Mouse (Mus musculus) neural tube, embryonic 12.5 days (tissue): Measurements from ENCODE around the gene Aff1. TPM values are rescaled to one million over a fixed set of nuclear protein-coding genes. Genes with fewer than 3 reads are reported as not detected.

Experiments used
- ATAC-seq: fragments of 200-750 bp; cut with Nextera tagmentation; 2 replicates; pipeline ENCODE4 v1.8.0; 2017; ENCODE audit warnings: low read depth, mild to moderate bottlenecking, moderate TSS enrichment, moderate library complexity; ENCODE audit not compliant: low FRiP score
- H3K27ac ChIP-seq: fragments of 300-500 bp; sonication (generic); 2 replicates; pipeline ENCODE4 v1.5.1; 2016
- H3K27me3 ChIP-seq: fragments of 300-500 bp; sonication (generic); replicated peaks from 2 replicates; pipeline ENCODE4 v1.6.1; 2016; ENCODE audit warnings: mild to moderate bottlenecking
- H3K36me3 ChIP-seq: fragments of 300-500 bp; sonication (generic); 2 replicates; pipeline ENCODE4 v1.6.1; 2016; ENCODE audit warnings: mild to moderate bottlenecking
- H3K4me1 ChIP-seq: fragments of 300-500 bp; sonication (generic); 2 replicates; pipeline ENCODE4 v1.6.1; 2016
- H3K4me2 ChIP-seq: fragments of 300-500 bp; sonication (generic); replicated peaks from 2 replicates; pipeline ENCODE4 v1.6.1; 2016; ENCODE audit warnings: mild to moderate bottlenecking
- H3K4me3 ChIP-seq: fragments of 300-500 bp; sonication (generic); 2 replicates; pipeline ENCODE4 v1.5.1; 2016
- H3K9ac ChIP-seq: fragments of 300-500 bp; sonication (generic); 2 replicates; pipeline ENCODE4 v1.6.1; 2016; ENCODE audit warnings: mild to moderate bottlenecking
- H3K9me3 ChIP-seq: fragments of 300-500 bp; sonication (generic); 2 replicates; pipeline ENCODE4 v1.6.1; 2016; ENCODE audit warnings: mild to moderate bottlenecking
- WGBS: fragments of 180-500 bp; shearing (Covaris S2); methylation state at CpG from one replicate; pipeline ENCODE4 v1.1.7; 2016; 5-methylcytosine and 5-hydroxymethylcytosine counted together
- polyA plus RNA-seq: library from polyadenylated mRNA; unstranded; fragments of >200 nt; fragmentation: Nextera tagmentation; extraction: Ambion mirVana; gene quantifications from 2 replicates; pipeline ENCODE4 v1.2.1, GENCODE M21; 2016

Gene Aff1
- polyA plus RNA-seq, 1 experiment from 2014 or later: 4.6 TPM

DNA sequence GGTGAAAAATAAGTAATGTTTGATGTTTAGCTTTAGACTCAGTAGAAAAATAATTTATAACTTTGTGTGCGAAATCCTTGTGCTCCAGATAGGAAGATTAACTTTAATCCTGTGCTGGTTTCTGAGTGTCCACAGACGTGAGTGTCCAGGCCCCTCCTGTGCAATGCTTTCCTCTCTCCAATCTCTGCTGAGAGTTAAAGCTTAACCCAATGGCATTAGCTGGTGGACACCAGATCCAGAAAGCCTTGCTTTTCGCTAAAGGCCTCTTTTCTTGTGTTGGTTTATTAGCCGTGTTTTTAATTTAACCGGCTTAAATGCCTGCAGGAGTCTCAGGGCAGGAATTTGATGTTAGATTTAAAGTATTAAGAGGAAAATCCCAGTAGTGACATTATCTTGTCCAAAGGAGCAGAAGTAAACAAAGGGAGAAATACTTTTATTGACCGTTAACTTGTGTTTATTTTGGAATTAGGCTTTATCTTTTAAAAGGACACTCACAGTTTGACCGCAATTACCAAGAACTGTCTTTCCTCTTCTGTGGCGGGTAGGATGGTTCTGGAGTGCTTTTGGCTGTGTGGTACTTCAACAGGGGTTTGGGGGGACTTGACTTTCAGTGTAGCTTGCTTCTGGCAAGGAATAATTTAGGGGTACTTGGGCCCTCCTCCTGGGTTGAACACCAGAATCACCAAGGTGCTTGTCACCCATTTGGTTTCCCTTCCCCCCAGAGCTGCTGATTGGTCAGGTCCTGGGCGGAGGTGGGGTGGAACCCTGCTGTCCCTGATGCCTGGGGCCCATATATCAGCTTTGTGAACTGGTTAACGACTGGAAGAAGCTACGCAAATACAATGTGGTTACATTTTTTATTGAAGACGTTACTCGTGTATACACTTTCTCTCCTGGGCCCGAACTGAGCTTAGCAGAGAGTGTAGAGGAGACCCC, 67.6 kb downstream of the Aff1 start:
- ATAC-seq: 0 out of 2 replicates have a peak, but pooled peaks have one; percentile 41
- H3K4me3 ChIP-seq: peak overlapping the region; percentile 28
- H3K9me3 ChIP-seq: no peaks in the 10 kb centered on the region
- peak overlapping the region; percentile 33 for H3K9ac ChIP-seq
- no peak overlapping the region for H3K27ac ChIP-seq
- H3K4me1 ChIP-seq: peaks cover 16% of the 10 kb centered on the region
- H3K4me2 ChIP-seq: peak overlapping the region; percentile 65
- no peaks in the 10 kb centered on the region for H3K36me3 ChIP-seq
- H3K27me3 ChIP-seq: no peaks in the 10 kb centered on the region
- 36% methylated on average over 14 of the region's 14 CpGs for WGBS

DNA sequence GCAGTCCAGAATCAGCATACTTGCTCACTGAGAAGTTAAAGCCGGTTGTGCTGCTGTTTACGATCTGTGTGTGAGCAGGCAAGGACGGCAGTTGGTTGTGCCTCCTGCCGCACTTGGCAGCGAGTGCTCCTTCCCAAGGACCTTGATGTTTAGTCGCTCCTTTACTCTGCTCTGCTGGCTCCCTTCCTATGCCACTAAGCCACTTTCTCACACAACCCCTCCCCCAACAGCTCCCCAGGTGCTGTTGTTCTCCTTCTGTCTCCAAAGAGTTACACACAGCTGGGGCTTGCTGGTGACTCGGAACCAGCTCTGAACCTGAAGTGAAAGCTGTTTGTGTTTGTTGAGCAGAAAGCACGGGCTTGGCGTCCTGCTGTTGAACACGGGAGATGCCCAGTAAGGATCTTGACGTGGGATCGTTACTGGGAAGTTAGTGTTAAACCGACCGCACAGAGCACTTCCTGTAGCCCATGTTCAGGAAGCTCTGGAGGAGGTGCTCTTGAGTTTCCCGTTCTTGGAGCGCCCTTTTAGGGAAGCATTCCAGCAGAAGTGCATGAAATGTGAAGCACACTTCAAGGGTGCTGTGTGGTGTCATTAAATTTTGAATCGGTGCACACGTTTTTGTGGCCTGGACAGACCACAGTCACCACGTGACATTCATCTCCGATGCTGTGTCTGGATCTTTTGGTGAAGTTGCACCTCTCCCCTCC, 68.4 kb downstream of the Aff1 start:
- H3K9me3 ChIP-seq: no peaks in the 10 kb centered on the region
- ATAC-seq: peak; percentile 53
- no peak overlapping the region for H3K27ac ChIP-seq
- 3% methylated on average over 20 of the region's 20 CpGs for WGBS
- H3K4me2 ChIP-seq: peak overlapping the region; percentile 65
- no peaks in the 10 kb centered on the region for H3K36me3 ChIP-seq
- peak overlapping the region; percentile 28 for H3K4me3 ChIP-seq
- peaks cover 16% of the 10 kb centered on the region for H3K4me1 ChIP-seq
- no peaks in the 10 kb centered on the region for H3K27me3 ChIP-seq
- H3K9ac ChIP-seq: peak overlapping the region; percentile 33

DNA sequence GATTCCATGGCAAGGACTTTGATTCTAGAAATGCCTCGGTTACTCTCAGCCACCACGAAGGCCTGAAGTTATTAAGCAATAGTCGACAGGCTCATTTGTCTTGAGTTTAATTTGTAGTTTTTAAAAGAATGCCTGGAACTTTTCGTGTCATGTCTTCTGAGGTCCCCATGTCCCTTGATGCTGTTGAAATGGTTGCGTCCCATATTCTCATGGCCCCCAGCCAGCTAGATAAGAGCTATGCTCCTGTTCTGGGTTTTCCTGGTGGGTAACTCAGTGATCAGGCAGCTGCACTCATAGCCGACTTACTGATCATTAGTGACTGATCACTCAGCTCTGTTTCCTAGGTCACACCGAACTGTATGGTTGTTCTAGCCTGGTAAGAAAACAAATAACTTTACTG, 69.6 kb downstream of the Aff1 start:
- WGBS: 80% methylated on average over 7 of the region's 7 CpGs
- H3K9me3 ChIP-seq: 0 out of 2 replicates have a peak, but pooled peaks cover 9% of the 10 kb centered on the region

DNA sequence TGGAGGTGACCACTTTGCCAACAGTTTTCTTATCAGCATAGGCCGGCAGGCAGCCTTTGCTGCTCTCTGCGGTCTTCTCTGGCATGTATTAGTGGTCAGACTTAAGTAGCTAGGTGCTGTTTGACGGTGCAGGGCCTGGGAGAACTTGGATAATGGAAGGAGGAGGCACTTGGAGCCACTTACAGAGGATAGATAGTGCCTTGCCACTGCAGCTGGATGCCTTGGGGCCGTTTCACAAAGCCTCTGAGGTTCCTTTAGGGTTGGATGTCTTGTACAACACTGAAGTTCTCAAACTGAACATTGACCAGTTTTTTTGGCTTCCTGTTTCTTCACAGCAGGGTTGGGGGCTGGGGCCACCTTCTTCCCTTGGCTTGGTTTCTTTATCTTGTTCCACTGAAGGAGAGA, 70.7 kb downstream of the Aff1 start:
- H3K4me3 ChIP-seq: no peak overlapping the region
- H3K9ac ChIP-seq: no peak overlapping the region
- H3K9me3 ChIP-seq: 0 out of 2 replicates have a peak, but pooled peaks cover 9% of the 10 kb centered on the region
- H3K27me3 ChIP-seq: no peaks in the 10 kb centered on the region
- no peaks in the 10 kb centered on the region for H3K36me3 ChIP-seq
- no peak overlapping the region for H3K27ac ChIP-seq
- H3K4me1 ChIP-seq: peaks cover 16% of the 10 kb centered on the region
- H3K4me2 ChIP-seq: no peak overlapping the region
- no peak for ATAC-seq
- WGBS: 84% methylated on average over 4 of the region's 4 CpGs

More for the DNA sequence above, 69.6 kb downstream of the Aff1 start:
- Histone ChIP-seq H3K4me3 (no peak overlapping the region), H3K4me2 (no peak overlapping the region), H3K27me3 (no peaks in the 10 kb centered on the region), H3K27ac (no peak overlapping the region), H3K4me1 (peaks cover 16% of the 10 kb centered on the region), H3K9ac (no peak overlapping the region), H3K36me3 (no peaks in the 10 kb centered on the region)
- no peak for ATAC-seq

DNA sequence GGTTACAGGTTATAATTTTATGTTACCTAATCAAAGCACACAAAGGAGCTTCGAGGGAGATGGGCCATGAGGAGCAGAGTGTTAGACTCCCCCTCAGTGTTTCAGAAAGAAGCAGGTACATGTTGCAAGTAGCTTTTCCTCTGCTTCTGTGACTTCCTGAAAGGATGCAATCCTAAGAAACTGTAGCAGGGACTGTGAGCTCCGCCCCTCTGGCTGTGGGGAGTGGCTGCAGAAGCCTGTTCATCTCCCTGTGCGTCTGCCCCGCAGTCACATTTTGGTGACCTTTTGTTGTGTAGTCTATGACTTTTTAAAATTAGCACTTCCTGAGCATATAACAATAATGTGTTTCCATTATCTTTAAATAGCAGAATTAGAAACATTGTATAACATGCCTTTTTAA, 73.2 kb downstream of the Aff1 start:
- no peak overlapping the region for H3K27ac ChIP-seq
- WGBS: 95% methylated on average over 4 of the region's 4 CpGs
- H3K27me3 ChIP-seq: no peaks in the 10 kb centered on the region
- no peaks in the 10 kb centered on the region for H3K36me3 ChIP-seq
- H3K4me1 ChIP-seq: peaks cover 6% of the 10 kb centered on the region
- ATAC-seq: no peak
- H3K9ac ChIP-seq: no peak overlapping the region
- no peak overlapping the region for H3K4me3 ChIP-seq
- H3K4me2 ChIP-seq: no peak overlapping the region
- H3K9me3 ChIP-seq: 0 out of 2 replicates have a peak, but pooled peaks cover 9% of the 10 kb centered on the region

DNA sequence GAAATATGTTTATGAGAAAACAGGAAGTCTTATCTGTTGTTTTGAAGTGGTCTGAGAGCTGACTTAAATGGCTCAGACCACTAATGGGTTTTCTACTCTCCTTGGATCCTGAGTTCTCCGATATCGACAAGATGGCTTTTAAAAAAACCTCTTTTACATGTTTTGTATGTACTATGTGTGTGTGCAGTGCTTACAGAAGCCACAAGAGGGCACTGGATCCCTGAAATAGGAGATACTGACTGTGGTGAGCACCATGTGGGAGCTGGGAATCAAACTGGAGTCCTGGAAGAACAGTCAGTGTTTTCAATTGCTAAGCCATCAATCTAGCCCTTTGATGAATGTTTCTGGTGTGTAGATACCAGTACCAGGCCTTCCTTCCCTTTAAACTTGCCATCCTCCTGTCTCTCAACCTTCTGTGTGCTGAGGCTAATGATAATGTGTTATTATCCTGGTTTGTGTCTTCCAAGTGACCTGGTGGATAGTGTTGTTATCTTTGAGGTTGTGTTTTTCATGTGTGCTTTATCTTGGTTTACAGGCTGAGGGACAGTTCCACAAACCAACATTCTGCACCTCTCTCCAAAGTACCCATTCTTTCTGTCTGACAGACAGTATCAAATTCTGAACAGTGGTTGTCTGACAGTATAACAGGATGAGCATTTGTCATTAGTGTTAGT, 73.7 kb downstream of the Aff1 start:
- WGBS: 96% methylated on average over 2 of the region's 2 CpGs
- Histone ChIP-seq H3K9ac (no peak overlapping the region), H3K4me2 (no peak overlapping the region), H3K27ac (no peak overlapping the region), H3K4me1 (peaks cover 1% of the 10 kb centered on the region; the same call in 1 of the 2 replicates), H3K27me3 (no peaks in the 10 kb centered on the region), H3K9me3 (0 out of 2 replicates have a peak, but pooled peaks cover 9% of the 10 kb centered on the region), H3K4me3 (no peak overlapping the region), H3K36me3 (no peaks in the 10 kb centered on the region)
- no peak for ATAC-seq

DNA sequence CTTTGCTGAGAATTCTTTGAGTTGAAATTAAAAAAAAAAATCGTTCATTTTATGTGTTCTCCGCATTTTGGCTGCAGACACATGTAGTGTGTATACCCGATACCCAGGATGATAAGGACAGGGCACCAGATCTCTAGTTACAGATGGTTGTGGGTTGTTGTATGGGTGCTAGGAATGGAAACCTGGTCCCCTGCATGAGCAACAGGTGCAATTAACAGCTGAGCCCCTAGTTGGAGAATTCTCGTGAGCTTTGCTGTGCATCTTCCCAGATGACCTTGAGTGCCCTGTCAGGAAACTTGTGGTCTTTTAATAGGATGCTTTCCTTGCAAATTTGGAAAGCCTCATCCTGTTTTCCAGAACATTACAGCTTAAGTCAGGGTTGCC, 74.2 kb downstream of the Aff1 start:
- H3K36me3 ChIP-seq: no peaks in the 10 kb centered on the region
- H3K4me3 ChIP-seq: no peak overlapping the region
- no peak overlapping the region for H3K27ac ChIP-seq
- H3K27me3 ChIP-seq: no peaks in the 10 kb centered on the region
- ATAC-seq: no peak
- no peak overlapping the region for H3K9ac ChIP-seq
- no peak overlapping the region for H3K4me2 ChIP-seq
- 94% methylated on average over 4 of the region's 4 CpGs for WGBS
- H3K9me3 ChIP-seq: 0 out of 2 replicates have a peak, but pooled peaks cover 9% of the 10 kb centered on the region
- peaks cover 4% of the 10 kb centered on the region for H3K4me1 ChIP-seq

DNA sequence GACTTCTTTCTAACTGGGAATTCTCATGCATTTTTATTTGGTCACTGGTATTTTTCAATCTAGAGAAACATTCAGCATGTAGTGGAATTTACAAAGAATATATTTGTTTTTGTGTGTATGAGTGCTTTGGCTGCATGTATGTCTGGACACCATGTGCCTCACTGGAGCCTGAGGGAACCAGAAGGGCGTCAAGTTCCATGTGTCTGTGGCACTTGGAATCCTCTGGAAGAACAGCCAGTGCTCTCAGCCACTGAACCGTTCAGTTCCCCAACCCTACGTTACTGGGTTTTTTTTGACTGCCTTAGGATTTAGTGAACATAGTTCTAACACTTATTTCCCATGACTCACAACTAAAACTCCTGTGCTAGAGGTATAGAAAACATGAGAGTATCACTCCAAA, 76.8 kb downstream of the Aff1 start:
- ATAC-seq: no peak
- Histone ChIP-seq H3K9ac (no peak overlapping the region), H3K27ac (no peak overlapping the region), H3K4me3 (no peak overlapping the region), H3K27me3 (no peaks in the 10 kb centered on the region), H3K9me3 (0 out of 2 replicates have a peak, but pooled peaks cover 9% of the 10 kb centered on the region), H3K36me3 (no peaks in the 10 kb centered on the region), H3K4me2 (no peak overlapping the region), H3K4me1 (peaks cover 24% of the 10 kb centered on the region)
- 91% methylated on average over 3 of the region's 3 CpGs for WGBS

DNA sequence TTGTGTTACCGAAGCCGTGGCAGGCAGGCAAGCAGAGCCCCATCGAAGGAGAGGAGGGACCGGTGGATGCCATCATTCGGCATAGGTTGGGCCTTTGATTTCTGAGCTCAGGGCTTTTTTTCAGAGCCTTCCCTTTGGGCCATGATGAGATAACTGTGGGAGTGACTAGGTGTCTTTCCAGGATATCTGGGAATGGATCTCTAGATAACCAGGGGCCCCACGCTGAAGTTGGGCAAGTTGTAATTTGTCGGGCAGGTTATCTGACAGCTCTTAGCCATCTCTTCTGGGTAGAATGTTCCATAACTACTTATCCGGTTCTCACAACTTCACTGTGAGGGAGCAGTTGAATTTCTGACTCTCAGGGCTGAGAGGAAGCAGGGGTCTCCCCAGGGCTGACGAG, 77.5 kb downstream of the Aff1 start:
- 93% methylated on average over 9 of the region's 9 CpGs for WGBS

DNA sequence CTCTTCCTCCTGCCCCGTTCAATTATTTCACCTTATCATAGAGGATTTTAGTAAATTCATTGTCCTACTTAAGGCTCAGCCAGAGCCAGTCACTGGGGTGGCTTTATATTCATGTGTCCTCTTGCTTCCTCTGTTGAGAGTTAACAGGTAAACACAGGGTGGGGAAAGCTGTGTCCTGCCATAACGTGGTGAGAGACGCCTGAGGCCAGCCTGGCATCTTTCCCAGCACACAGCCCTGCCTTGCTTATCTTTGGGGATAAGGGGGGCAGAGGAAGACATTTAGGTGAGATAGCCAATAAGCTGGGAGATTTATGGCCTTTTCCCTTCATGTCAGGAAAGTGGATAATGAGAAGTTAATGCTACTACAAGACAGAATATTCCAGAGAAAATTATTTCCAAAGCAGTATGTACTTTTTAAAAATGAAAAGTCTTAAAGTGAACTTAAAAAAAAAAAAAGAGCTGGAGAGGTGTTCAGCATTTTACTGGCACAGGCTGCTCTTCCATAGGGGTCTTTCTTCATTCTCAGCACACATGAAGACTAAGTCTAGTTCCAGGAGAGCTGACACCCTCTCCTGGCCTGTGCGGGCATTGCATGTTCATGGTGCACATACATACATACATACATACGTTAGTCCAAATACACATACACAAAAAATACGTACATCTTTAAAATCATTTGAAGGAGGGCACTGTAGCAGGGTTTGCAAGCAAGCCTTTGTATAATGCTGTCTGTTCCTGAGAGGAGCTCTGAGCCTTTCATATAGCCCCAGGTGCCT, 78.5 kb downstream of the Aff1 start:
- no peak overlapping the region for H3K4me3 ChIP-seq
- H3K4me2 ChIP-seq: no peak overlapping the region
- H3K27me3 ChIP-seq: no peaks in the 10 kb centered on the region
- 88% methylated on average over 6 of the region's 6 CpGs for WGBS
- H3K9me3 ChIP-seq: 0 out of 2 replicates have a peak, but pooled peaks cover 8% of the 10 kb centered on the region
- H3K27ac ChIP-seq: no peak overlapping the region
- H3K9ac ChIP-seq: no peak overlapping the region
- H3K4me1 ChIP-seq: peaks cover 38% of the 10 kb centered on the region
- H3K36me3 ChIP-seq: no peaks in the 10 kb centered on the region
- no peak for ATAC-seq

More for the DNA sequence above, 77.5 kb downstream of the Aff1 start:
- Histone ChIP-seq H3K9me3 (0 out of 2 replicates have a peak, but pooled peaks cover 9% of the 10 kb centered on the region), H3K4me3 (no peak overlapping the region), H3K9ac (no peak overlapping the region), H3K4me2 (no peak overlapping the region), H3K27me3 (no peaks in the 10 kb centered on the region), H3K36me3 (no peaks in the 10 kb centered on the region), H3K4me1 (peaks cover 29% of the 10 kb centered on the region), H3K27ac (no peak overlapping the region)
- ATAC-seq: no peak

DNA sequence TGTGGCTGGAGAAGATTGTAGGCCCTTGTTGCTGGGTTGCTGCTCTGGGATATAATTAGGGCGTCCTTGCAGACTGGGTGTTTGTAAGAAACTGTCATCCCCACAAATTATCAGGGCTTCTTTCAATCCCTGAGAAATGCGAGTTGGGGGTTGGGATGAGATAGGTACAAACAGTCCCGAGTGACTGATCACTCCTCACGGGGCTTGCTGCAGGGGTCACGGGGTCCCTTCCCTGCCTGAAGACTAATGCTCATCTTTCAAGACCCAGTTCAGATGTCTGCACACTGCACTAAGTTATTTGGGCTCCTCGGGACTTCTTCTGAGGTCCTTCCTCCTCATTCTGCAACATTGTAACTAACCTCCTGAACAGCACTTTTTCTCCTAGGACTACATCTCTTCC, 79.2 kb downstream of the Aff1 start:
- Histone ChIP-seq H3K4me3 (no peak overlapping the region), H3K4me2 (no peak overlapping the region), H3K27me3 (no peaks in the 10 kb centered on the region), H3K4me1 (peaks cover 40% of the 10 kb centered on the region), H3K27ac (no peak overlapping the region), H3K9ac (no peak overlapping the region), H3K36me3 (no peaks in the 10 kb centered on the region), H3K9me3 (0 out of 2 replicates have a peak, but pooled peaks cover under 1% of the 10 kb centered on the region)
- ATAC-seq: no peak
- WGBS: 12% methylated on average over 6 of the region's 6 CpGs
